In the genomic region with DNA sequence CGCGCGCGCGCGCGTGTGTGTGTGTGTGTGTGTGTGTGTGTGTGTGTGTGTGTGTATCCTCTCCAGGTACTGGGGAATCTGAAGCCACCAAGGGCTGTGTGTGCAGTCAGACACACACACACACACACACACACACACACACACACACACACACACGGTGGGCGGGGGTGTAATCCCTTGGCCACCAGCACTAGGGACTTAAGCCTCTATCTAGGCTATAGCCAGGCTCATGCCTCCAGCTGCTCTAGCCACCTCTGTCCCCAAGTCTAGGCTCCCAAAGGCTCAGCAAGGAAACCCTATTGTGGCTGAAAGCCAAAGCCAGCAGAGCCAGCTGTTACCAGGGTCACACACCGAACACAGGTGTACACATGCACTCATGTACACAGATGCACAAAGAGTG, we compare ENCODE assay signal across 15 mouse cellular contexts. TPM values are rescaled to one million over a fixed set of nuclear protein-coding genes. Genes with fewer than 3 reads are reported as not detected.
"Had no signal": no experiment of that assay in that cellular context is flagged by ENCODE, and none has a peak within 500 bp of the region (broad histone marks: within the 10 kb centered on the region; RNA-seq: fewer than 3 reads in every experiment).

No protein-coding gene starts in this region.

- H3K4me3 ChIP-seq: left cerebral cortex, adult 2 months; limb, embryonic 15.5 days; liver, embryonic 12.5 days; midbrain, embryonic 12.5 days; stomach, embryonic 15.5 days had no signal

- H3K9ac ChIP-seq: limb, embryonic 15.5 days; liver, embryonic 12.5 days; lung, embryonic 14.5 days; midbrain, embryonic 12.5 days; stomach, embryonic 15.5 days had no signal

- ATAC-seq: intestine, postnatal 0 days; liver, embryonic 12.5 days had no signal

- H3K4me2 ChIP-seq: limb, embryonic 15.5 days; liver, embryonic 12.5 days; lung, embryonic 14.5 days; midbrain, embryonic 12.5 days; stomach, embryonic 15.5 days had no signal

- H3K27ac ChIP-seq: left cerebral cortex, adult 2 months; limb, embryonic 15.5 days; liver, embryonic 12.5 days; midbrain, embryonic 12.5 days; stomach, embryonic 15.5 days had no signal

- H3K27me3 ChIP-seq: midbrain, embryonic 12.5 days; stomach, embryonic 15.5 days had no signal

- H3K4me1 ChIP-seq: limb, embryonic 15.5 days; liver, embryonic 12.5 days; stomach, embryonic 15.5 days had no signal

- H3K36me3 ChIP-seq: limb, embryonic 15.5 days; liver, embryonic 12.5 days; midbrain, embryonic 12.5 days; stomach, embryonic 15.5 days had no signal

- H3K9me3 ChIP-seq: limb, embryonic 15.5 days; liver, embryonic 12.5 days; midbrain, embryonic 12.5 days; stomach, embryonic 15.5 days had no signal

- DNase-seq: kidney, postnatal 25 days; lung, embryonic 14.5 days; lung, postnatal 10 days; lung, postnatal 4 days; right cerebral cortex, postnatal 4 days; spleen, adult 18-20 months; thymus, postnatal 36 days had no signal

RNA-seq across cellular contexts. Expression of a gene that starts 24.3 kb away (rescaled TPM):
- polyA plus RNA-seq: limb, embryonic 11.5 days; liver, embryonic 12.5 days; liver, embryonic 16.5 days had no signal
